Mouse (Mus musculus) 3134 (cell line): ENCODE results near the gene Poll.

ENCODE experiments used
- DNase-seq: peaks from one replicate; pipeline ENCODE4 v3.0.0-alpha.2; 2011; ENCODE audit warnings: low spot score; ENCODE audit not compliant: insufficient read length; ENCODE audit errors: extremely low read depth

Gene Poll

GRCm38 (mm10) chr19:45537505-45537904 is 22.8 kb downstream of the Poll start:
- no peak for DNase-seq

- no peak for DNase-seq
Measured at GRCm38 (mm10) chr19:45535929-45536328, 24.4 kb downstream of the Poll start.

- no peak for DNase-seq
Measured at GRCm38 (mm10) chr19:45535214-45535735, 25.1 kb downstream of the Poll start.

- no peak for DNase-seq
Measured at GRCm38 (mm10) chr19:45533617-45534016, 26.7 kb downstream of the Poll start.

- DNase-seq = no peak
Measured at GRCm38 (mm10) chr19:45531554-45531953, 28.8 kb downstream of the Poll start.

GRCm38 (mm10) chr19:45530200-45530995 is 29.9 kb downstream of the Poll start:
- no peak for DNase-seq

GRCm38 (mm10) chr19:45529294-45529693 is 31.0 kb downstream of the Poll start:
- no peak for DNase-seq

GRCm38 (mm10) chr19:45527931-45528534 is 32.3 kb downstream of the Poll start:
- DNase-seq = no peak

GRCm38 (mm10) chr19:45527382-45527781 is 32.9 kb downstream of the Poll start:
- DNase-seq = no peak

GRCm38 (mm10) chr19:45516264-45516663 is 44.1 kb downstream of the Poll start:
- DNase-seq = no peak

- DNase-seq = no peak
Measured at GRCm38 (mm10) chr19:45515341-45515740, 45.0 kb downstream of the Poll start.

- no peak for DNase-seq
Measured at GRCm38 (mm10) chr19:45511406-45511805, 48.9 kb downstream of the Poll start.

GRCm38 (mm10) chr19:45510680-45511079 is 49.7 kb downstream of the Poll start:
- DNase-seq = no peak

- no peak for DNase-seq
Measured at GRCm38 (mm10) chr19:45507531-45507930, 52.8 kb downstream of the Poll start.

- DNase-seq = no peak
Measured at GRCm38 (mm10) chr19:45505446-45505845, 54.9 kb downstream of the Poll start.
